Mouse (Mus musculus) limb, embryonic 14.5 days (tissue): ENCODE data around the gene Nvl. TPM values are rescaled to one million over a fixed set of nuclear protein-coding genes. Genes with fewer than 3 reads are reported as not detected.

ENCODE experiments used
- ATAC-seq: fragments of 200-750 bp; cut with Nextera tagmentation; 2 replicates; pipeline ENCODE4 v1.8.0; 2017; ENCODE audit warnings: low read depth, moderate number of reproducible peaks, moderate TSS enrichment; ENCODE audit not compliant: low FRiP score
- DNase-seq: peaks from one replicate; pipeline ENCODE4 v3.0.0-alpha.2; 2015; ENCODE audit warnings: low spot score
- H3K27ac ChIP-seq: fragments of 300-500 bp; sonication (generic); replicated peaks from 2 replicates; pipeline ENCODE4 v1.5.1; 2014; ENCODE audit warnings: low read depth, mild to moderate bottlenecking, low read length, moderate library complexity, mixed read lengths
- H3K27me3 ChIP-seq: fragments of 300-500 bp; sonication (generic); 2 replicates; pipeline ENCODE4 v1.6.1; 2014; ENCODE audit warnings: low read length, mixed read lengths; ENCODE audit not compliant: control insufficient read depth, insufficient read depth
- H3K36me3 ChIP-seq: fragments of 300-500 bp; sonication (generic); 2 replicates; pipeline ENCODE4 v1.6.1; 2014; ENCODE audit warnings: mild to moderate bottlenecking, low read length, moderate library complexity, mixed read lengths; ENCODE audit not compliant: control insufficient read depth, insufficient read depth
- H3K4me1 ChIP-seq: fragments of 300-500 bp; sonication (generic); 2 replicates; pipeline ENCODE4 v1.6.1; 2014; ENCODE audit warnings: antibody characterized with exemption, low read length, mixed read lengths; ENCODE audit not compliant: control insufficient read depth, insufficient read depth
- H3K4me2 ChIP-seq: fragments of 300-500 bp; sonication (generic); replicated peaks from 2 replicates; pipeline ENCODE4 v1.6.1; 2014; ENCODE audit warnings: low read depth, mild to moderate bottlenecking, low read length, moderate library complexity; ENCODE audit not compliant: severe bottlenecking
- H3K4me3 ChIP-seq: fragments of 300-500 bp; sonication (generic); replicated peaks from 2 replicates; pipeline ENCODE4 v1.5.1; 2014; ENCODE audit warnings: low read length
- H3K9ac ChIP-seq: fragments of 300-500 bp; sonication (generic); 2 replicates; pipeline ENCODE4 v1.6.1; 2014; ENCODE audit warnings: mild to moderate bottlenecking, low read depth, low read length, moderate library complexity; ENCODE audit not compliant: severe bottlenecking
- H3K9me3 ChIP-seq: fragments of 300-500 bp; sonication (generic); 2 replicates; pipeline ENCODE4 v1.6.1; 2016; ENCODE audit warnings: low read length; ENCODE audit not compliant: control insufficient read depth
- POLR2A ChIP-seq: fragments of 200-500 bp; IDR thresholded peaks from 2 replicates; pipeline ENCODE4 v1.8.0; 2012; ENCODE audit warnings: inconsistent platforms, mild to moderate bottlenecking, moderate library complexity, borderline replicate concordance; ENCODE audit not compliant: insufficient read depth, insufficient read length; ENCODE audit errors: extremely low read depth
- WGBS: fragments of 180-500 bp; shearing (Covaris S2); extraction: QIAGEN DNeasy Blood & Tissue Kit; methylation state at CpG from one replicate; pipeline ENCODE4 v1.1.7; 2014; 5-methylcytosine and 5-hydroxymethylcytosine counted together
- polyA plus RNA-seq, 2 experiments: library from polyadenylated mRNA; depleted of rRNA in 1 of 2; stranded (reverse) in 1 of 2; unstranded in 1 of 2; fragments of >200 nt; fragmentation: Nextera tagmentation in 1 of 2; extraction: Ambion mirVana in 1 of 2; gene quantifications; 2 replicates each; pipeline versions ENCODE4 v1.2.1 to v1.2.3; 2012 to 2014

Gene Nvl
- polyA plus RNA-seq (2012; rRNA removed): 69.1 and 79.4 TPM in 2 replicates
- 37.0 and 42.7 TPM in 2 replicates for polyA plus RNA-seq (2014; fragmentation: Nextera tagmentation; extraction: Ambion mirVana)

DNA sequence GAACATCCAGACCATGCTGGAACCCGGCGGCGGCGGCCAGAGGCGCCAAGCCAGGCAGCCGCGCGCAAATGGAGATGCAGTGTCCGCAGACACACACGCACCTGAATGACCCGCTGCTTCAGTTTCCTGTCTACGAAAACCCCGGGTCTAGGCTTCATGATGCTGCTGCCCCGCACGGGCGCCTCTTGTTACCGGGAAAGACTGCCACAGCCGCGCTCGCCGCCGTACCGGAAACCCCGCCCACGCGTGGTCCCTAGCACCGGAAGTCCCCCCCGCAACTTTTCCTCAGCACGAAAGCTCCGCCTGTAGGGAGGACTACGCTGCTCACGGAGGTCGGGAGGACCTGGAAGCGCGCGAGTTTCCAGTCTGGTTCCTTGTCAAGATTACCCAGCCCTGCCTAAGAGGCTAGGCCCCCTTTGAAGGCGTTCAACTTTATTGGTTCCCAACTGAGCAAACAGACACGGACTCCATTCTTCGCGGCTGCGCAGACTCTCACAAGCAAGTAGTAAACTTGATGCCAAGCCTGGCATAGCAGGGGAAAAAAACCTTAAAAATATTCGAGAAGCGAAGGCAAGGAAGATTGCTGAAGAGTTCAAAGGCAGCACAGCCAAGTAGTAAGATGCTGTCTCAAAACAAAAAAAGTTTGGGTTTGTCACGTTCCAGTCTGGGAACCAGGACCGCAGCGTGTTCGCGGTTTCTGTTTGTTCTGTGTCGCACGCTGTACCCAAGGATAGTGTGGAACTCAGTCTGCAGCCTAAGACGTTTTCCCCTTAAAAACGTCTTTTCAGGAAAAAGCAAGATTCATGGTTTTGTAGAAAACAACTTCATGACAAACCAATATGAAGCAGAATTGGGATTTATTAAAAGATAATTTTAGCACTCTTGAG is at the start of gene Nvl, which contains the start of gene Cnih4:
TSS of gene Nvl (minus strand) at position 255 of the 887 bp plus-strand sequence.
TSS of gene Cnih4 (plus strand) at position 744 of the 887 bp plus-strand sequence.
- Histone ChIP-seq H3K9me3 (no peaks in the 10 kb centered on the region), H3K4me3 (peak within 1 kb of the TSS; percentile 70), H3K27ac (peak within 1 kb of the TSS; percentile 70), H3K4me2 (peak within 1 kb of the TSS; percentile 70), H3K27me3 (no peaks in the 10 kb centered on the region), H3K36me3 (peaks cover 22% of the 10 kb centered on the region), H3K9ac (peak within 1 kb of the TSS; percentile 70), H3K4me1 (peaks cover 12% of the 10 kb centered on the region)
- peak; percentile 13; the same call in 1 of the 2 replicates for TF ChIP-seq POLR2A
- DNase-seq (peak; percentile 99), ATAC-seq (peak; percentile 100)
- WGBS: under 1% methylated on average over 52 of the region's 52 CpGs

DNA sequence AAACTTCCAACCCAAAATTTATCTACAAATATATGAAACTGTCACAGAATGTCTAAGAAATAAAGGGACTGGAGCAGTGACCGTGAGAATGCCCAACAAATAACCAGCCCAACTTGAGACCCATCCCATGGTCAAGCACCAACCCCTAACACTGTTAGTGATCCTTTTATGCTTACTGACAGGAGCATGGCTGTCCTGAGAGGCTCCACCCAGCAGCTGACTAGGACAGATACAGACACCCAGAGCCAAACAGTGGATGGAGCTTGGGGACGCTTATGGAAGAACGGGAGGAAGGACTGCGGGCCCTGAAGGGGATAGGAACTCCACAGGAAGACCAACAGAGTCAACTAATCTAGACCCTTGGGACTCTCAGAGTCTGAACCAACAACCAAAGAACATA is 44.9 kb upstream of the Nvl start:
- ATAC-seq (no peak), DNase-seq (no peak)
- Histone ChIP-seq H3K36me3 (peaks cover 89% of the 10 kb centered on the region), H3K4me1 (no peaks in the 10 kb centered on the region), H3K4me3 (no peak overlapping the region), H3K9me3 (no peaks in the 10 kb centered on the region), H3K9ac (no peak overlapping the region), H3K27ac (no peak overlapping the region), H3K27me3 (no peaks in the 10 kb centered on the region), H3K4me2 (no peak overlapping the region)
- 87% methylated on average over 4 of the region's 4 CpGs for WGBS
- no peak for TF ChIP-seq POLR2A

DNA sequence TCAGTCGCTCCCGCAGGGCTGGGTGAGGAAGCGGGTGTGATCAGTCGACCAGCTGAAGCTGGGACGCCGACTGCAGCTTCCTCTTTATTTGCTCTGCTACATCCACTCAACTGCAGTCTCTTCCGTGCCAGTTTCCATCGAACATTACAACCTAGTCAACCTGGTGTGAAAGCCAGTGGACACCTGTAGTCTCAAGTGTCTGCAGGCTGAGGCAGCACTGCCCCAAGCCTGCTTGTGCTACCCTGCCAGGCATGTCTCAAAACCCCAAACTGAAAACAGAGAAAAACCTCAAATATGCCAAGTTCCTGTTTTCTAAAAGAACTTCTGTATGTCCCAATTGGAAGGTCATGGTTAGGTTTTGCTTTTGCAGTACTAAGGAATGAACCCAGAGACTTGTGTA is 26.2 kb upstream of the Nvl start:
- DNase-seq (no peak), ATAC-seq (no peak)
- peaks cover 50% of the 10 kb centered on the region for H3K36me3 ChIP-seq
- H3K4me2 ChIP-seq: no peak overlapping the region
- TF ChIP-seq POLR2A: no peak
- WGBS: 88% methylated on average over 8 of the region's 8 CpGs
- no peak overlapping the region for H3K27ac ChIP-seq
- H3K9ac ChIP-seq: no peak overlapping the region
- H3K27me3 ChIP-seq: no peaks in the 10 kb centered on the region
- H3K4me1 ChIP-seq: no peaks in the 10 kb centered on the region
- no peak overlapping the region for H3K4me3 ChIP-seq
- H3K9me3 ChIP-seq: no peaks in the 10 kb centered on the region

DNA sequence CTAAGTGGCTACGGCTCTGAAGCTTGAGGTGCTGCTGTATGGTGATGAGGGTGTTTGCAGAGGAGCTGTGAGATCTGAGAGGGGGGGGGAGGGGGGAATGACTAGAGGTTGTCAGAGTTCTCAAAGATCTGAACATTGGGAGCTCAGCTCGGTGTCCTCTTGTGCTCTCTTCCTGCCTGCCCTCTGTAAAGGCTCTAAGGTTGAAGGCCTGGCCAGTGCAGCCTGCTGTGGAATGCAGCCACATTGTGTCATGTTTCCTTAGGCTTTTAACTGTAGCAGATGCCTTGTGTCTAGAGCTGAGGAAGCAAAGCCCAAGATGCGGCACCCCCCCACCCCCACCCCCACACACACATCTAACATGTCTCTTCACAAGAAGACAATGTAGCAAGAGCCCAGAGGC is 24.4 kb upstream of the Nvl start:
- H3K27me3 ChIP-seq: no peaks in the 10 kb centered on the region
- H3K4me3 ChIP-seq: no peak overlapping the region
- no peak for TF ChIP-seq POLR2A
- H3K4me1 ChIP-seq: no peaks in the 10 kb centered on the region
- no peak overlapping the region for H3K27ac ChIP-seq
- no peaks in the 10 kb centered on the region for H3K9me3 ChIP-seq
- DNase-seq (no peak), ATAC-seq (no peak)
- WGBS: 77% methylated on average over 3 of the region's 3 CpGs
- peaks cover 58% of the 10 kb centered on the region for H3K36me3 ChIP-seq
- H3K9ac ChIP-seq: no peak overlapping the region
- no peak overlapping the region for H3K4me2 ChIP-seq

DNA sequence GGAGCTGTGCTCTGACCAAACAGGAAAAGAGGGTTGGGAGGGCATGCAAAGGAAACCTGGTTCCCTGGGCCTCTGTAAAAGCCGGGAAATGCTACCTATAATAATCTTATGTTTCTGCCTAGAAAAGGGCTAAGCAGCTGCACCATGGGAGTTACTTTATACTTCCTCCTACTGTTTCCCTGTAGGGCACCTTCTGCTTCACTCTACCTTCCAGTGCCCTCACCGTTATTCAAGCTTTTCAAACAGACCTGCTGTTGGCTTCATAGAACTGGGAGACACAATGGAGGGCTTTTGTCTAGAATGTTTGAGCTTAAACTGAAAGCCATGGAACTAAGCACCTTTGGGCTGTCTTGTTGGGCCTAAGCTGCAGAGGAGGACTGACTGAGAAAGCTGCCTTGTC is 23.8 kb upstream of the Nvl start:
- Histone ChIP-seq H3K27ac (no peak overlapping the region), H3K9me3 (no peaks in the 10 kb centered on the region), H3K4me1 (no peaks in the 10 kb centered on the region), H3K4me2 (no peak overlapping the region), H3K27me3 (no peaks in the 10 kb centered on the region), H3K4me3 (no peak overlapping the region), H3K9ac (no peak overlapping the region), H3K36me3 (peaks cover 64% of the 10 kb centered on the region)
- DNase-seq (no peak), ATAC-seq (no peak)
- TF ChIP-seq POLR2A: no peak
- WGBS: 82% methylated on average over 2 of the region's 2 CpGs
